Mouse (Mus musculus) neutrophil, adult 59 days (primary cell): ENCODE data around the gene Atl3. TPM values are rescaled to one million over a fixed set of nuclear protein-coding genes. Genes with fewer than 3 reads are reported as not detected.

Source experiments
- total RNA-seq, 2 experiments: library from RNA; stranded (reverse); gene quantifications; 1 replicate in 1 of 2; 2 replicates in 1 of 2; pipeline ENCODE4 v1.2.4; 2023

The Atl3 gene
- 10 to 100 TPM; 28.9 to 29.9 TPM for total RNA-seq

DNA sequence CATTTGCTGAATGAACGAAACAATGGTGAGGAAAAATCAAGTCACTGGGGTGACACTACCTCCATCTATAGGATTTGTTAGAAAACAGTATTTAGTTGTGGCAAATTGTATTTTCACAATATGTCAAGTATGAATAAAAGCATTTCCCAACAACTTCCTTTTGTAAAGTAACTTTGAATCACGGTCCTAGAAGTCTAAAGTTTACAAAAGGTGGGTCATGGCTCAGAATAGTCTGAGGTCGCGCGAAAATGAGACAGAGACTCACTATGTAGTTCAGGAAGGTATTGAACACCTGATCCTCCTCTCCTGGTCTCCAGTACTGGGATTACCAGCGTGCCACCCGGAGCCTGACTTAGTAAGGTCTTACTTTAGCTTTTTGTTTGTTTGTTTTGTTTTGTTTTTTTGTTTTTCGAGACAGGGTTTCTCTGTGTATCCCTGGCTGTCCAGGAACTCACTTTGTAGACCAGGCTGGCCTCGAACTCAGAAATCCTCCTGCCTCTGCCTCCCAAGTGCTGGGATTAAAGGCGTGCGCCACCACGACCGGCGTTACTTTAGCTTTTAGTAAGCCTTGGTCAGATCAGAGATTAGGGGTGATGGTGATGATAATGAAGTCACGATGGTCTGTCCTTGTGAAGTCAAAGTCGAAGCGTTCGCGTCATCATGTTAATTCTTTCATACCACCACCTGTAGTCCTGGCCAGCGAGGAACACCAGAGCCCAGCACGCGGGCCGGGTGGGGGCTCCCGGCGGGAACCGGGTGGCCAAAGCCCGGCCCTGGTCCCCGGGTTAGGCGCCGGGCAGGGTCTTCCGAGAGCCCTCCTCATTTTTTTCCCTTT is at the start of gene Atl3:
Gene Atl3, plus strand, starts transcription at position 689 of the 835 bp plus-strand sequence.

DNA sequence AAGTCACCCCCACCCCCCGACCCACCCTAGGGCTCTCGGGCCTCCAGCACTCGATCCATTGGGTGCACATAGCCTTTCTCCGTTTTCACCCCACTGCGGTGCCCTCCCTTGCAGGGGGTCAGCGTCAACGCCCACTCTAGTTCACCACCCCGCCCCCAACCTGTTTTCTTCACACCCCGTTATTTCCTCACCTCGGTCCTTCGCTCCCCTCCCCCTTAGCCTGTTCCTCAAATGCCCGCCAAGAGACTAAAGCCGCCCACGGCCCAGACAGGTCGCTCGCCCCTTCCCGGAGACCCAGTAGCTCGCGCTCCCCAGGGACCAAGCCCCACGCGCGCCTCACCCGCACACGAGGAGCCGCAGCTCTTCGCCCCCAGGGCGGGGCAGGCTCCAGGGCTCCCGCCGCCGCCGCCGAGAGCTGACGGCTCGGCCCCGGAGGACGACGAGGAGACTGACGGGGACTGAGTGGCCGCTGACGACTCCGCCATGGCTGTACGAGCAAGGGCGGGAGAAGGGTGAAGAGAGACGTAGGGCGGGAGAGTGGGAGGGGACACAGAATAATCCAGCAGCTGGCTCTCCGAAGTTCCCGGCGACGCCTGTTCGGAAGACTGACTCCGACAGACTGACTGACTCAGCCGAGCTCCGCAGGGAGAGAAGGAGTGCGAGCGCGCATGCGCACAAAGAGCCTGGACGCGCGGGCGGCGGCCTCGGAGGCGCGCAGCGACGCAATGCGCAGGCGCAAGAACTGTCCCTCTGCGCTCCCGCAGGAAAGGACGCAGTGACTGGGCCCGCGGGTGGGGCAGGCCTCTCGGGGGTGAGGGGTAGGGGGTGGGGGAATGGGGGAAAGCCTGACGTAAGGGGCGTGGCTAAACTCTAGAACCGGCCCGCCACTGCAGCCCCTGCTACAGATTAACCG is 11.0 kb upstream of the Atl3 start, which contains the start of gene Rtn3:
Gene Rtn3, minus strand, starts transcription at position 683 of the 913 bp plus-strand sequence.

DNA sequence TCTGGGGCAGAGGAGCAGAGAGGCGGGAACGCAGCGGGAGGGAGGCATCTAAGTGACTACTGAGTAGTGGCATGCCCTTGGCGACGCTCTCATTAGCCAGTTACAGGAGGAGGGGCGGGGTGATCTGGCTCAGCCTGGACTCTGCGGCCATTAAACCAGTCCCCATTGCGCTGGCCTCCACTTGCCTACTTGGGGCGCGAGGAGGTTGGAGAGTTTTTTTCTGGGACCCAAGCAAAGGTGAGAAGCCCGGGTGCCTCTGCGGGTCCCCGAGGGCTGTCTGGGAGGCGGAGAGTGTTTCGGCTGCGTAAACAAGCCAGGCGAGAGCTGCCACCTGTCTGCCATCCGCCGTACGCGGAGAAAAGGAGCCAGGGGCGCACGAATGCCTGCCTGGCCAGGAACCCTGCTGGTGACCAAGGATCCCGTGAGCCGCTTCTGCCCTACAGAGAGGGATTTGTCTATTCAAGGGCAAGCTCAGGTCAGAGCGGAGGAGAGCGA is 63.5 kb downstream of the Atl3 start, which contains the start of gene Pla2g16:
Gene Pla2g16, plus strand, starts transcription at position 132 of the 495 bp plus-strand sequence.

Other genes starting within 250 kb of the Atl3 start
- 1 to 10 TPM in 1 of 2 experiments, under 1 TPM in 1; 0.73 to 1.6 TPM for gene Rcor2, start 226.7 kb upstream of the Atl3 start, total RNA-seq
- 100 to 1,000 TPM; 153 to 182 TPM for gene Mark2, start 152.2 kb upstream of the Atl3 start, total RNA-seq
- gene Spindoc, start 111.0 kb upstream of the Atl3 start, total RNA-seq: 1 to 10 TPM; 6.2 to 8.8 TPM
- 1 to 10 TPM; 2.5 to 3.2 TPM for gene 2700081O15Rik, start 76.4 kb upstream of the Atl3 start, total RNA-seq
- gene Rtn3, start 10.8 kb upstream of the Atl3 start, total RNA-seq: 100 to 1,000 TPM; 132 to 139 TPM
- gene Pla2g16, start 63.4 kb downstream of the Atl3 start, total RNA-seq: 1 to 10 TPM; 3.6 to 7.2 TPM
- not detected for gene Lgals12, start 113.2 kb downstream of the Atl3 start, total RNA-seq
- not detected for gene Hrasls5, start 118.5 kb downstream of the Atl3 start, total RNA-seq
- not detected for gene Slc22a19, start 217.3 kb downstream of the Atl3 start, total RNA-seq